Mouse (Mus musculus) limb, embryonic 14.5 days (tissue): ENCODE results near the gene Isx. TPM values are rescaled to one million over a fixed set of nuclear protein-coding genes. Genes with fewer than 3 reads are reported as not detected.
A peak's percentile ranks its signal among the peaks of the same experiment; 100 is the strongest.

ENCODE experiments used
- ATAC-seq: fragments of 200-750 bp; cut with Nextera tagmentation; 2 replicates; pipeline ENCODE4 v1.8.0; 2017; ENCODE audit warnings: low read depth, moderate number of reproducible peaks, moderate TSS enrichment; ENCODE audit not compliant: low FRiP score
- DNase-seq: peaks from one replicate; pipeline ENCODE4 v3.0.0-alpha.2; 2015; ENCODE audit warnings: low spot score
- H3K27ac ChIP-seq: fragments of 300-500 bp; sonication (generic); replicated peaks from 2 replicates; pipeline ENCODE4 v1.5.1; 2014; ENCODE audit warnings: low read depth, mild to moderate bottlenecking, low read length, moderate library complexity, mixed read lengths
- H3K27me3 ChIP-seq: fragments of 300-500 bp; sonication (generic); 2 replicates; pipeline ENCODE4 v1.6.1; 2014; ENCODE audit warnings: low read length, mixed read lengths; ENCODE audit not compliant: control insufficient read depth, insufficient read depth
- H3K36me3 ChIP-seq: fragments of 300-500 bp; sonication (generic); 2 replicates; pipeline ENCODE4 v1.6.1; 2014; ENCODE audit warnings: mild to moderate bottlenecking, low read length, moderate library complexity, mixed read lengths; ENCODE audit not compliant: control insufficient read depth, insufficient read depth
- H3K4me1 ChIP-seq: fragments of 300-500 bp; sonication (generic); 2 replicates; pipeline ENCODE4 v1.6.1; 2014; ENCODE audit warnings: antibody characterized with exemption, low read length, mixed read lengths; ENCODE audit not compliant: control insufficient read depth, insufficient read depth
- H3K4me2 ChIP-seq: fragments of 300-500 bp; sonication (generic); replicated peaks from 2 replicates; pipeline ENCODE4 v1.6.1; 2014; ENCODE audit warnings: low read depth, mild to moderate bottlenecking, low read length, moderate library complexity; ENCODE audit not compliant: severe bottlenecking
- H3K4me3 ChIP-seq: fragments of 300-500 bp; sonication (generic); replicated peaks from 2 replicates; pipeline ENCODE4 v1.5.1; 2014; ENCODE audit warnings: low read length
- H3K9ac ChIP-seq: fragments of 300-500 bp; sonication (generic); 2 replicates; pipeline ENCODE4 v1.6.1; 2014; ENCODE audit warnings: mild to moderate bottlenecking, low read depth, low read length, moderate library complexity; ENCODE audit not compliant: severe bottlenecking
- H3K9me3 ChIP-seq: fragments of 300-500 bp; sonication (generic); 2 replicates; pipeline ENCODE4 v1.6.1; 2016; ENCODE audit warnings: low read length; ENCODE audit not compliant: control insufficient read depth
- POLR2A ChIP-seq: fragments of 200-500 bp; IDR thresholded peaks from 2 replicates; pipeline ENCODE4 v1.8.0; 2012; ENCODE audit warnings: inconsistent platforms, mild to moderate bottlenecking, moderate library complexity, borderline replicate concordance; ENCODE audit not compliant: insufficient read depth, insufficient read length; ENCODE audit errors: extremely low read depth
- WGBS: fragments of 180-500 bp; shearing (Covaris S2); extraction: QIAGEN DNeasy Blood & Tissue Kit; methylation state at CpG from one replicate; pipeline ENCODE4 v1.1.7; 2014; 5-methylcytosine and 5-hydroxymethylcytosine counted together
- polyA plus RNA-seq, 2 experiments: library from polyadenylated mRNA; depleted of rRNA in 1 of 2; stranded (reverse) in 1 of 2; unstranded in 1 of 2; fragments of >200 nt; fragmentation: Nextera tagmentation in 1 of 2; extraction: Ambion mirVana in 1 of 2; gene quantifications; 2 replicates each; pipeline versions ENCODE4 v1.2.1 to v1.2.3; 2012 to 2014

Gene Isx
- polyA plus RNA-seq, 2 experiments, result 0.18 TPM; not detected in 1

GRCm38 (mm10) chr8:74860449-74860848, 12.5 kb upstream of the Isx start:
- DNase-seq (no peak), ATAC-seq (no peak)
- H3K27ac ChIP-seq, result no peak overlapping the region
- H3K36me3 ChIP-seq, result no peaks in the 10 kb centered on the region
- H3K4me1 ChIP-seq, result no peaks in the 10 kb centered on the region
- H3K4me2 ChIP-seq, result no peak overlapping the region
- H3K9ac ChIP-seq, result no peak overlapping the region
- 79% methylated on average over 6 of the region's 6 CpGs for WGBS
- H3K4me3 ChIP-seq, result no peak overlapping the region
- no peaks in the 10 kb centered on the region for H3K9me3 ChIP-seq
- H3K27me3 ChIP-seq, result no peaks in the 10 kb centered on the region
- TF ChIP-seq POLR2A, result no peak

GRCm38 (mm10) chr8:74862598-74862997, 10.4 kb upstream of the Isx start:
- no peaks in the 10 kb centered on the region for H3K9me3 ChIP-seq
- 83% methylated on average over 2 of the region's 2 CpGs for WGBS
- H3K4me3 ChIP-seq, result no peak overlapping the region
- ATAC-seq, result no peak
- no peaks in the 10 kb centered on the region for H3K27me3 ChIP-seq
- TF ChIP-seq POLR2A, result no peak
- no peak overlapping the region for H3K4me2 ChIP-seq
- no peak overlapping the region for H3K27ac ChIP-seq
- no peak for DNase-seq
- H3K4me1 ChIP-seq, result no peaks in the 10 kb centered on the region
- no peaks in the 10 kb centered on the region for H3K36me3 ChIP-seq
- H3K9ac ChIP-seq, result no peak overlapping the region

- DNase-seq (no peak), ATAC-seq (no peak)
- H3K4me1 ChIP-seq, result peaks cover 8% of the 10 kb centered on the region; the same call in 1 of the 2 replicates
- no peak overlapping the region for H3K4me3 ChIP-seq
- H3K4me2 ChIP-seq, result no peak overlapping the region
- no peaks in the 10 kb centered on the region for H3K27me3 ChIP-seq
- H3K9me3 ChIP-seq, result no peaks in the 10 kb centered on the region
- H3K9ac ChIP-seq, result no peak overlapping the region
- 71% methylated on average over 4 of the region's 4 CpGs for WGBS
- no peak for TF ChIP-seq POLR2A
- H3K27ac ChIP-seq, result no peak overlapping the region
- H3K36me3 ChIP-seq, result no peaks in the 10 kb centered on the region
These were observed 2.5 kb upstream of the Isx start for GRCm38 (mm10) chr8:74870346-74870949.

- Histone ChIP-seq H3K4me1 (peaks cover 8% of the 10 kb centered on the region; the same call in 1 of the 2 replicates), H3K27ac (no peak overlapping the region), H3K4me3 (no peak overlapping the region), H3K27me3 (no peaks in the 10 kb centered on the region), H3K36me3 (no peaks in the 10 kb centered on the region), H3K4me2 (no peak overlapping the region; the same call in 1 of the 2 replicates), H3K9ac (no peak overlapping the region), H3K9me3 (no peaks in the 10 kb centered on the region)
- ATAC-seq (0 out of 2 replicates have a peak, but pooled peaks have one; percentile 23), DNase-seq (no peak)
- WGBS, result 15% methylated on average over 4 of the region's 4 CpGs
- no peak for TF ChIP-seq POLR2A
These were observed 1.3 kb upstream of the Isx start for GRCm38 (mm10) chr8:74871686-74872085.

GRCm38 (mm10) chr8:74872151-74872823, 686 bp upstream of the Isx start:
- TF ChIP-seq POLR2A, result no peak
- 68% methylated on average over 7 of the region's 7 CpGs for WGBS
- Histone ChIP-seq H3K9ac (no peak overlapping the region), H3K27ac (no peak overlapping the region), H3K9me3 (no peaks in the 10 kb centered on the region), H3K4me3 (no peak overlapping the region), H3K27me3 (no peaks in the 10 kb centered on the region), H3K4me1 (peaks cover 8% of the 10 kb centered on the region; the same call in 1 of the 2 replicates), H3K36me3 (no peaks in the 10 kb centered on the region), H3K4me2 (no peak overlapping the region; the same call in 1 of the 2 replicates)
- no peak for DNase-seq
- ATAC-seq, result peak; percentile 34; the same call in 1 of the 2 replicates
